Mouse (Mus musculus) E14TG2a.4 (cell line): ENCODE data around the gene Sec24d.

Experiments used
- CTCF ChIP-seq: conservative IDR thresholded peaks from 2 replicates; pipeline ENCODE4 v1.5.1; 2014; ENCODE audit warnings: low read length
- NANOG ChIP-seq: IDR thresholded peaks from 2 replicates; pipeline ENCODE4 v1.6.1; 2014; ENCODE audit warnings: borderline replicate concordance, low read length, mixed read lengths

- TF ChIP-seq CTCF, result no peak
- no peak for TF ChIP-seq NANOG
These were observed 118.4 kb downstream of the Sec24d start, which contains the start of gene Mettl14 for GRCm38 (mm10) chr3:123385486-123386156.
